Mouse (Mus musculus) myocyte (in vitro differentiated cells): ENCODE results near the gene Map3k14.
A peak's percentile ranks its signal among the peaks of the same experiment; 100 is the strongest.

Experiments used
- CEBPB ChIP-seq: IDR thresholded peaks from 2 replicates; pipeline ENCODE4 v1.6.1; 2011; ENCODE audit warnings: mild to moderate bottlenecking, moderate library complexity; ENCODE audit not compliant: poor library complexity, insufficient read depth, severe bottlenecking
- E2F4 ChIP-seq: IDR thresholded peaks from one replicate; pipeline ENCODE4 v1.6.1; 2011; ENCODE audit warnings: mild to moderate bottlenecking, control low read depth, moderate library complexity; ENCODE audit not compliant: insufficient read depth
- MAX ChIP-seq: IDR thresholded peaks from one replicate; pipeline ENCODE4 v1.6.1; 2011; ENCODE audit warnings: low read depth, mild to moderate bottlenecking, control low read depth
- MYOD1 ChIP-seq, 3 experiments: IDR thresholded peaks; one replicate each; pipeline ENCODE4 v1.6.1; 2011; ENCODE audit warnings: control low read depth in 2 of 3, low read depth in 2 of 3, mild to moderate bottlenecking in 2 of 3, moderate library complexity in 1 of 3; ENCODE audit not compliant: insufficient read length in 2 of 3, control insufficient read depth in 1 of 3
- MYOG ChIP-seq, 3 experiments: IDR thresholded peaks; one replicate each; pipeline ENCODE4 v1.6.1; 2011; ENCODE audit warnings: control low read depth in 2 of 3, low read depth in 2 of 3, mild to moderate bottlenecking in 2 of 3; ENCODE audit not compliant: insufficient read length in 2 of 3, control insufficient read depth in 1 of 3, insufficient read depth in 1 of 3
- POLR2A ChIP-seq: IDR thresholded peaks from one replicate; pipeline ENCODE4 v1.6.1; 2011; ENCODE audit warnings: low read depth, mild to moderate bottlenecking, control low read depth, moderate library complexity; ENCODE audit not compliant: insufficient read length
- POLR2AphosphoS2 ChIP-seq: IDR thresholded peaks from one replicate; pipeline ENCODE4 v1.6.1; 2011; ENCODE audit warnings: low read depth, control low read depth; ENCODE audit not compliant: insufficient read length
- REST ChIP-seq: IDR thresholded peaks from one replicate; pipeline ENCODE4 v1.6.1; 2011; ENCODE audit warnings: mild to moderate bottlenecking, control low read depth, moderate library complexity; ENCODE audit not compliant: insufficient read depth, insufficient read length
- SRF ChIP-seq: IDR thresholded peaks from one replicate; pipeline ENCODE4 v1.6.1; 2011; ENCODE audit warnings: low read depth; ENCODE audit not compliant: control insufficient read depth, insufficient read length
- TCF12 ChIP-seq: IDR thresholded peaks from one replicate; pipeline ENCODE4 v1.6.1; 2011; ENCODE audit warnings: mild to moderate bottlenecking, control low read depth; ENCODE audit not compliant: poor library complexity, insufficient read depth, severe bottlenecking
- TCF3 ChIP-seq: IDR thresholded peaks from one replicate; pipeline ENCODE4 v1.6.1; 2011; ENCODE audit warnings: low read depth, control low read depth; ENCODE audit not compliant: insufficient read length
- USF1 ChIP-seq: IDR thresholded peaks from one replicate; pipeline ENCODE4 v1.6.1; 2011; ENCODE audit warnings: low read depth, mild to moderate bottlenecking, control low read depth, moderate library complexity

GRCm38 (mm10) chr11:103174891-103175391, 92.3 kb downstream of the Map3k14 start:
- no peak for TF ChIP-seq POLR2A
- TF ChIP-seq E2F4 = no peak
- TF ChIP-seq MAX = no peak
- TF ChIP-seq TCF12 = no peak
- no peak for TF ChIP-seq POLR2AphosphoS2
- no peak for TF ChIP-seq USF1
- TF ChIP-seq REST = no peak
- TF ChIP-seq SRF = no peak
- peak in 1 of 3 experiments; percentile 14 for TF ChIP-seq MYOD1 (IDR thresholded peaks at IDR 0.05; ENCODE audit: control insufficient read depth in 1 of 3, insufficient read length in 2 of 3, low read depth in 2 of 3)
- TF ChIP-seq TCF3 = no peak
- TF ChIP-seq MYOG (IDR thresholded peaks at IDR 0.05; ENCODE audit: control insufficient read depth in 1 of 3, insufficient read depth in 1 of 3, insufficient read length in 2 of 3, low read depth in 2 of 3) = no peak
- no peak for TF ChIP-seq CEBPB
